Mouse (Mus musculus): ENCODE measurements around the gene Fnip2. TPM values are rescaled to one million over a fixed set of nuclear protein-coding genes. Genes with fewer than 3 reads are reported as not detected.

Gene Fnip2
- total and polyA plus RNA-seq, 2 experiments from 2014 or later, result 4.6 to 22.4 TPM

DNA sequence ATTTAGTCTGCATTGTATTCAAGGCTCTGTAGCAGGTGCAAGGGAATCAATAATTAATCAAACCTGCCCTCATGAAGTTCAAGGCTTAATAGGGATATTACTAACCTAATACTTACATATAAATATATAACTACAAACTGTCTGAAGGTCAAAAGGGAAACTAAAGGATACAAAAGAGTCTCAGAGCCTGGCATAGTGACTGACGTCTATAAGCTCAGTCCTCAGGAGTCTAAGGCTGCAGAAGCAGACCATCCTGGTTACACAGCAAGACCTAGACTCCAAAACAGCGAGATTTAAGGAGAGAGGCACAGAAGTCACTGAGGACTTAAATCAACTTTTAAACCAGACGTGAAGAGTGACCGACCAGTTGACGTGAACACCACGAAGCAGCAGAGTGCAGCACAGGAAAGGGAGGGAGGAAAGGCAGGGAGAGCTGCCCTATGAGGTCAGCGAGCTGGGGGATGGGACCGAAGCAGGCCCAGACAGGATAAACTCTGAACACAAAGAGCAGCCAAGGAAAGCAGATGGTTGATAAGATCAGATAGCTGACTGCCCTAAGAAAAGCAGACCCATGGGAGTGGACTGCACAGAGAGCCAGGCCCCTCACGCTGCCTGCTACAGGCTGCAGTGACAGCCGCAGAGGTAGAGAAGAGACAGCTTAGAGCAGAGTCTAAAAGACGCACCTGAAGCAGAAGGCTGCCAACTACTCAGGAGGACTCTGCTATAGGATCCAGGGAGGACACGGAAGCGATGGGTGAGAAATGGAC, 48.7 kb downstream of the Fnip2 start:
- peak; percentile 67 for ATAC-seq
- 37% methylated on average over 13 of the region's 13 CpGs for WGBS
- Histone ChIP-seq H3K36me3 (ENCODE audit: insufficient read depth, low read length) (0 out of 2 replicates have a peak, but pooled peaks cover 6% of the 10 kb centered on the region), H3K9me3 (ENCODE audit: low read length) (no peaks in the 10 kb centered on the region), H3K27me3 (ENCODE audit: insufficient read depth, low read length) (no peaks in the 10 kb centered on the region), H3K4me3 (ENCODE audit: low read length) (no peak overlapping the region), H3K4me1 (ENCODE audit: insufficient read depth, low read length) (peaks cover 14% of the 10 kb centered on the region), H3K4me2 (ENCODE audit: low read depth, low read length) (no peak overlapping the region), H3K27ac (peak overlapping the region; percentile 32; the same call in 1 of the 2 replicates), H3K9ac (replicated peaks; ENCODE audit: low read length) (no peak overlapping the region)
- DNase-seq (ENCODE audit: low spot score), result peak; percentile 46
- TF ChIP-seq CTCF (IDR thresholded peaks at IDR 0.05; ENCODE audit: low read depth), result no peak

DNA sequence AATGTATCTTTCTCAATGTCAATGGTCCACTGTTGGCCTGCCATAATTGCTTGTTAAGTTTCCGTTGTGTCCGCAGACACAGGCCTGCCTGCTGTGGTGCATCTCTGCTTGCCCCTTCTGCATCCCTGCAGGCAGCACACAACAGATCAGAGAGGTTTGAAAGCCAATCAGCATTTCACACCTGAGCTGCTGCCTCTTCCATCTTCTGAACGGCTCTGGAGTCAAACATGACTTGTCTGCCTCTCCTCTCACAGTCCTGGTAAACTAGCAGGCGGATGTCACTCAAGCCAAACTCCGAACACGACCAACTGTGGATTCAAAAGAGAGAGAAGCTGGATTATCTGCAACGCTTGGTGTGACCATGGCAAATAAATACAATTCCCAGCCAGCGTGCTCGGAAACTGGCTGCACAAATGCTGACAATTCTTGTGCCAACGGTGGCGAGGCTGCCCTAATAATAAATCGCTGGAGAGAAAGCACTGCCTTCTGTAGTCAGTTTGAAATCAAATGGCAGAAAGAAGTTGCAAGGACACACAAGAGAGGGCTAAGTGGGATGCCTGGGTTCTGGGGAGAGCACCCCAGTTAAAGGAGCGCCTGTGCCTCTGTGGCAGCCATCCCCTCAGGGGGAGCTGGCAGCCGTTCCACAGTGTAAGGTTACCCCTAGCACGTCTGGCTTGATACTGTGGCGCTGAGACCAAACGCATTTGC, 49.6 kb downstream of the Fnip2 start:
- WGBS, result 35% methylated on average over 17 of the region's 17 CpGs
- peak; percentile 44 for DNase-seq (ENCODE audit: low spot score)
- Histone ChIP-seq H3K27ac (peak overlapping the region; percentile 63; the same call in 1 of the 2 replicates), H3K9ac (replicated peaks; ENCODE audit: low read length) (no peak overlapping the region), H3K4me2 (ENCODE audit: low read depth, low read length) (peak overlapping the region; percentile 10; the same call in 1 of the 2 replicates), H3K36me3 (ENCODE audit: insufficient read depth, low read length) (0 out of 2 replicates have a peak, but pooled peaks cover 6% of the 10 kb centered on the region), H3K4me1 (ENCODE audit: insufficient read depth, low read length) (peaks cover 14% of the 10 kb centered on the region), H3K9me3 (ENCODE audit: low read length) (no peaks in the 10 kb centered on the region), H3K4me3 (ENCODE audit: low read length) (no peak overlapping the region), H3K27me3 (ENCODE audit: insufficient read depth, low read length) (no peaks in the 10 kb centered on the region)
- ATAC-seq, result peak; percentile 65; the same call in 1 of the 2 replicates
- no peak for TF ChIP-seq CTCF (IDR thresholded peaks at IDR 0.05; ENCODE audit: low read depth)

GRCm38 (mm10) chr3:79516958-79517357, 50.6 kb downstream of the Fnip2 start:
- 92% methylated on average over 4 of the region's 4 CpGs for WGBS
- H3K4me3 ChIP-seq (ENCODE audit: low read length), result no peak overlapping the region
- H3K4me1 ChIP-seq (ENCODE audit: insufficient read depth, low read length), result peaks cover 14% of the 10 kb centered on the region
- TF ChIP-seq CTCF (IDR thresholded peaks at IDR 0.05; ENCODE audit: low read depth), result no peak
- no peak overlapping the region for H3K9ac ChIP-seq (replicated peaks; ENCODE audit: low read length)
- ATAC-seq (no peak), DNase-seq (ENCODE audit: low spot score) (no peak)
- H3K27me3 ChIP-seq (ENCODE audit: insufficient read depth, low read length), result no peaks in the 10 kb centered on the region
- H3K36me3 ChIP-seq (ENCODE audit: insufficient read depth, low read length), result 0 out of 2 replicates have a peak, but pooled peaks cover 6% of the 10 kb centered on the region
- H3K4me2 ChIP-seq (ENCODE audit: low read depth, low read length), result no peak overlapping the region
- no peak overlapping the region for H3K27ac ChIP-seq
- H3K9me3 ChIP-seq (ENCODE audit: low read length), result no peaks in the 10 kb centered on the region

- no peak overlapping the region for H3K9ac ChIP-seq (replicated peaks; ENCODE audit: low read length)
- H3K4me1 ChIP-seq (ENCODE audit: insufficient read depth, low read length), result peaks cover 14% of the 10 kb centered on the region
- ATAC-seq (no peak), DNase-seq (ENCODE audit: low spot score) (no peak)
- H3K36me3 ChIP-seq (ENCODE audit: insufficient read depth, low read length), result 0 out of 2 replicates have a peak, but pooled peaks cover 6% of the 10 kb centered on the region
- no peak overlapping the region for H3K27ac ChIP-seq
- H3K27me3 ChIP-seq (ENCODE audit: insufficient read depth, low read length), result no peaks in the 10 kb centered on the region
- no peaks in the 10 kb centered on the region for H3K9me3 ChIP-seq (ENCODE audit: low read length)
- H3K4me2 ChIP-seq (ENCODE audit: low read depth, low read length), result no peak overlapping the region
- 73% methylated on average over 14 of the region's 14 CpGs for WGBS
- no peak overlapping the region for H3K4me3 ChIP-seq (ENCODE audit: low read length)
- no peak for TF ChIP-seq CTCF (IDR thresholded peaks at IDR 0.05; ENCODE audit: low read depth)
These were observed 51.3 kb downstream of the Fnip2 start for GRCm38 (mm10) chr3:79516099-79516920.

- DNase-seq (ENCODE audit: low spot score) (no peak), ATAC-seq (no peak)
- Histone ChIP-seq H3K4me1 (ENCODE audit: insufficient read depth, low read length) (peaks cover 6% of the 10 kb centered on the region), H3K27me3 (ENCODE audit: insufficient read depth, low read length) (no peaks in the 10 kb centered on the region), H3K27ac (no peak overlapping the region), H3K4me2 (ENCODE audit: low read depth, low read length) (no peak overlapping the region), H3K36me3 (ENCODE audit: insufficient read depth, low read length) (0 out of 2 replicates have a peak, but pooled peaks cover 6% of the 10 kb centered on the region), H3K9me3 (ENCODE audit: low read length) (no peaks in the 10 kb centered on the region), H3K4me3 (ENCODE audit: low read length) (no peak overlapping the region), H3K9ac (replicated peaks; ENCODE audit: low read length) (no peak overlapping the region)
- no peak for TF ChIP-seq CTCF (IDR thresholded peaks at IDR 0.05; ENCODE audit: low read depth)
- 92% methylated on average over 2 of the region's 2 CpGs for WGBS
These were observed 53.3 kb downstream of the Fnip2 start for GRCm38 (mm10) chr3:79514304-79514703.

- Histone ChIP-seq H3K36me3 (ENCODE audit: insufficient read depth, low read length) (no peaks in the 10 kb centered on the region; the same call in 1 of the 2 replicates), H3K27me3 (ENCODE audit: insufficient read depth, low read length) (no peaks in the 10 kb centered on the region), H3K27ac (no peak overlapping the region), H3K4me1 (ENCODE audit: insufficient read depth, low read length) (no peaks in the 10 kb centered on the region), H3K9me3 (ENCODE audit: low read length) (no peaks in the 10 kb centered on the region), H3K4me2 (ENCODE audit: low read depth, low read length) (no peak overlapping the region), H3K9ac (replicated peaks; ENCODE audit: low read length) (no peak overlapping the region), H3K4me3 (ENCODE audit: low read length) (no peak overlapping the region)
- ATAC-seq, result no peak
- DNase-seq (ENCODE audit: low spot score), result no peak
- 75% methylated on average over 2 of the region's 2 CpGs for WGBS
- no peak for TF ChIP-seq CTCF (IDR thresholded peaks at IDR 0.05; ENCODE audit: low read depth)
These were observed 66.3 kb downstream of the Fnip2 start for GRCm38 (mm10) chr3:79501166-79501728.
